ENCODE assay signal across 19 mouse cellular contexts in genomic region chr17:36218594-36219155, GRCm38 (mm10). TPM values are rescaled to one million over a fixed set of nuclear protein-coding genes. Genes with fewer than 3 reads are reported as not detected.
DNase-seq lines count a peak whose midpoint lies in the region; ATAC-seq lines count a peak whose summit lies in the region.
"Had no signal": no experiment of that assay in that cellular context is flagged by ENCODE, and none has a peak within 500 bp of the region (broad histone marks: within the 10 kb centered on the region; RNA-seq: fewer than 3 reads in every experiment).

No protein-coding gene starts in this region.

- peak; percentile 85 for ATAC-seq in common myeloid progenitor, adult 5-6 weeks (replicated peaks; ENCODE audit: low read depth, poor library complexity, severe bottlenecking)
- peak; percentile 86 for ATAC-seq in megakaryocyte progenitor cell, adult 5-6 weeks (replicated peaks; ENCODE audit: poor library complexity)
- ATAC-seq: forebrain, embryonic 15.5 days; hindbrain, postnatal 0 days had no signal

- intact Hi-C loops in heart, postnatal 25 days (cut with DNase I), result no loop called here

- peak; percentile 43 for DNase-seq in heart, adult 11 months
- no peak for DNase-seq in heart, postnatal 25 days (ENCODE audit: low spot score)
- peak; percentile 38 for DNase-seq in 3T3-L1 (ENCODE audit: low read depth, low spot score)
- DNase-seq in adrenal gland, postnatal 4 days (ENCODE audit: low spot score in 2 of 2), result no peak
- DNase-seq in natural killer cell, adult 2 months (ENCODE audit: low spot score in 2 of 2), result no peak
- DNase-seq: adrenal gland, adult 2 months; adrenal gland, postnatal 36 days; cerebellum, adult 11-12 months; cerebellum, adult 9-11 months; cerebellum, postnatal 36 days; gastrocnemius, postnatal 36 days; heart, postnatal 4 days had no signal

RNA-seq across cellular contexts. Expression of gene H2-T3, which starts 28.6 kb away (rescaled TPM):
- total RNA-seq in heart, postnatal 25 days (2021), result not detected
- not detected in 2 replicates for total RNA-seq in common myeloid progenitor, adult 5-6 weeks (2017)
- total RNA-seq in megakaryocyte progenitor cell, adult 5-6 weeks (2015), result not detected in 2 replicates
- total RNA-seq in megakaryocyte progenitor cell, adult 5-6 weeks (2017), result not detected in 2 replicates
- not detected for total RNA-seq in adrenal gland, postnatal 4 days (2021)
- total RNA-seq: adrenal gland, adult 2 months; adrenal gland, postnatal 36 days; CH12.LX; gastrocnemius, adult 8-10 months; heart, adult 8-10 months; heart, postnatal 4 days; hindbrain, postnatal 0 days had no signal

RNA-seq across cellular contexts. Expression of gene Rpp21, which starts 39.2 kb away (rescaled TPM):
- 10 to 100 TPM; 35.9 to 36.8 TPM for total RNA-seq in heart, postnatal 25 days (2021)
- total RNA-seq in common myeloid progenitor, adult 5-6 weeks (2017), result 19.6 and 21.1 TPM in 2 replicates
- total RNA-seq in megakaryocyte progenitor cell, adult 5-6 weeks (2015), result 48.6 and 56.3 TPM in 2 replicates
- total RNA-seq in megakaryocyte progenitor cell, adult 5-6 weeks (2017), result 25.9 and 50.6 TPM in 2 replicates
- 10 to 100 TPM; 41.5 to 45.2 TPM for total RNA-seq in adrenal gland, postnatal 4 days (2021)

RNA-seq across cellular contexts. Expression of gene Gm8909, which starts 50.3 kb away (rescaled TPM):
- not detected for total RNA-seq in heart, postnatal 25 days (2021)
- total RNA-seq in common myeloid progenitor, adult 5-6 weeks (2017), result not detected in 2 replicates
- not detected in 2 replicates for total RNA-seq in megakaryocyte progenitor cell, adult 5-6 weeks (2015)
- not detected in 2 replicates for total RNA-seq in megakaryocyte progenitor cell, adult 5-6 weeks (2017)
- total RNA-seq in adrenal gland, postnatal 4 days (2021), result under 1 TPM in 1 of 2 experiments, not detected in 1; 0.50 TPM
- total RNA-seq: adrenal gland, adult 2 months; adrenal gland, postnatal 36 days; gastrocnemius, adult 8-10 months; gastrocnemius, postnatal 36 days; heart, adult 8-10 months; heart, postnatal 4 days; hindbrain, postnatal 0 days had no signal

RNA-seq across cellular contexts. Expression of gene Trim39, which starts 53.4 kb away (rescaled TPM):
- 1 to 10 TPM; 5.7 to 7.0 TPM for total RNA-seq in heart, postnatal 25 days (2021)
- 12.8 and 18.4 TPM in 2 replicates for total RNA-seq in common myeloid progenitor, adult 5-6 weeks (2017)
- total RNA-seq in megakaryocyte progenitor cell, adult 5-6 weeks (2015), result 13.2 and 14.1 TPM in 2 replicates
- total RNA-seq in megakaryocyte progenitor cell, adult 5-6 weeks (2017), result 15.3 and 16.3 TPM in 2 replicates
- total RNA-seq in adrenal gland, postnatal 4 days (2021), result 10 to 100 TPM; 22.3 to 23.0 TPM

Comparison
In these comparisons a context has a peak if more than half of its experiments do, and no peak if none do; other contexts are left out.
1. DNase-seq: peak in heart, adult 11 months (single experiment) and 3T3-L1 (single experiment); none in heart, postnatal 25 days (single experiment), adrenal gland, postnatal 4 days (0 of 2) and natural killer cell, adult 2 months (0 of 2).